In genomic region chr17:45274894-45275293, GRCm38 (mm10) we compare ENCODE assay signal across 14 mouse cellular contexts.
A peak's percentile ranks its signal among the peaks of the same experiment; 100 is the strongest.
DNase-seq lines count a peak whose midpoint lies in the region; ATAC-seq and TF ChIP-seq lines count a peak whose summit lies in the region.
"Had no signal": no experiment of that assay in that cellular context is flagged by ENCODE, and none has a peak within 500 bp of the region (broad histone marks: within the 10 kb centered on the region; RNA-seq: fewer than 3 reads in every experiment).

No protein-coding gene starts in this region.

- H3K4me2 ChIP-seq in intestine, postnatal 0 days (replicated peaks; ENCODE audit: low read depth) = no peak overlapping the region
- H3K4me2 ChIP-seq in intestine, embryonic 16.5 days (ENCODE audit: low read depth, low read length) = no peak overlapping the region
- no peak overlapping the region for H3K4me2 ChIP-seq in midbrain, embryonic 14.5 days (ENCODE audit: low read length)
- H3K4me2 ChIP-seq in midbrain, embryonic 15.5 days = no peak overlapping the region
- H3K4me2 ChIP-seq in stomach, postnatal 0 days (replicated peaks; ENCODE audit: low read depth) = no peak overlapping the region
- H3K4me2 ChIP-seq: heart, embryonic 13.5 days; limb, embryonic 15.5 days had no signal

- H3K27me3 ChIP-seq in intestine, postnatal 0 days (replicated peaks; ENCODE audit: control insufficient read depth, insufficient read depth, low read length) = no peaks in the 10 kb centered on the region
- no peaks in the 10 kb centered on the region for H3K27me3 ChIP-seq in intestine, embryonic 16.5 days (replicated peaks; ENCODE audit: control insufficient read depth, insufficient read depth, low read length)
- H3K27me3 ChIP-seq in midbrain, embryonic 14.5 days (ENCODE audit: control insufficient read depth, insufficient read depth, low read length) = no peaks in the 10 kb centered on the region
- H3K27me3 ChIP-seq in midbrain, embryonic 15.5 days (replicated peaks) = no peaks in the 10 kb centered on the region
- H3K27me3 ChIP-seq in stomach, postnatal 0 days (ENCODE audit: control insufficient read depth, insufficient read depth, low read length) = no peaks in the 10 kb centered on the region

- no peak overlapping the region for H3K27ac ChIP-seq in intestine, postnatal 0 days (ENCODE audit: low read depth, low read length)
- H3K27ac ChIP-seq in intestine, embryonic 16.5 days (ENCODE audit: low read length) = no peak overlapping the region
- no peak overlapping the region for H3K27ac ChIP-seq in midbrain, embryonic 14.5 days (replicated peaks; ENCODE audit: low read depth, low read length)
- no peak overlapping the region for H3K27ac ChIP-seq in midbrain, embryonic 15.5 days
- no peak overlapping the region for H3K27ac ChIP-seq in stomach, postnatal 0 days (replicated peaks)
- H3K27ac ChIP-seq: heart, embryonic 13.5 days; limb, embryonic 15.5 days; macrophage had no signal

- H3K36me3 ChIP-seq in intestine, postnatal 0 days (ENCODE audit: control insufficient read depth, insufficient read depth) = no peaks in the 10 kb centered on the region
- no peaks in the 10 kb centered on the region for H3K36me3 ChIP-seq in intestine, embryonic 16.5 days (ENCODE audit: control insufficient read depth, insufficient read depth, low read length)
- H3K36me3 ChIP-seq in midbrain, embryonic 14.5 days (ENCODE audit: control insufficient read depth, insufficient read depth, low read length) = no peaks in the 10 kb centered on the region
- no peaks in the 10 kb centered on the region for H3K36me3 ChIP-seq in midbrain, embryonic 15.5 days (replicated peaks)
- no peaks in the 10 kb centered on the region for H3K36me3 ChIP-seq in stomach, postnatal 0 days (ENCODE audit: control insufficient read depth, insufficient read depth, low read length)
- H3K36me3 ChIP-seq: heart, embryonic 13.5 days; limb, embryonic 15.5 days had no signal

- peak; percentile 12 for DNase-seq in midbrain, embryonic 14.5 days
- DNase-seq in adipocyte (ENCODE audit: low spot score) = peak; percentile 28
- DNase-seq in stomach, postnatal 0 days (ENCODE audit: low spot score) = no peak
- DNase-seq in ovary, postnatal 36 days (ENCODE audit: low spot score) = no peak
- DNase-seq: adrenal gland, adult 8-10 months; cerebellum, adult 11 months; kidney, adult 18-20 months; thymus, postnatal 25 days had no signal

- peak; percentile 69 for TF ChIP-seq CTCF in intestine, postnatal 0 days (IDR thresholded peaks at IDR 0.05; ENCODE audit: low read depth)
- TF ChIP-seq CTCF in stomach, postnatal 0 days (IDR thresholded peaks at IDR 0.05; ENCODE audit: low read depth) = peak; percentile 69

- no peaks in the 10 kb centered on the region for H3K9me3 ChIP-seq in intestine, postnatal 0 days (ENCODE audit: control insufficient read depth)
- no peaks in the 10 kb centered on the region for H3K9me3 ChIP-seq in intestine, embryonic 16.5 days (ENCODE audit: control insufficient read depth, low read length)
- peaks cover 5% of the 10 kb centered on the region for H3K9me3 ChIP-seq in midbrain, embryonic 14.5 days (ENCODE audit: control insufficient read depth, low read length)
- no peaks in the 10 kb centered on the region; the same call in 1 of the 2 replicates for H3K9me3 ChIP-seq in midbrain, embryonic 15.5 days
- no peaks in the 10 kb centered on the region for H3K9me3 ChIP-seq in stomach, postnatal 0 days (ENCODE audit: control insufficient read depth, low read length)

- ATAC-seq in intestine, postnatal 0 days = no peak
- ATAC-seq in intestine, embryonic 16.5 days = no peak
- ATAC-seq in midbrain, embryonic 14.5 days (ENCODE audit: low FRiP score, low TSS enrichment) = no peak
- ATAC-seq in midbrain, embryonic 15.5 days (replicated peaks) = no peak
- ATAC-seq in stomach, postnatal 0 days (ENCODE audit: low FRiP score, low TSS enrichment) = no peak

- no peak for TF ChIP-seq EP300 in stomach, postnatal 0 days (optimal IDR thresholded peaks at IDR 0.05)

- 74% methylated on average over 4 of the region's 4 CpGs for WGBS in intestine, postnatal 0 days
- WGBS in intestine, embryonic 16.5 days = 64% methylated on average over 4 of the region's 4 CpGs
- WGBS in midbrain, embryonic 14.5 days = 74% methylated on average over 4 of the region's 4 CpGs
- WGBS in midbrain, embryonic 15.5 days = 72% methylated on average over 4 of the region's 4 CpGs
- WGBS in stomach, postnatal 0 days = 54% methylated on average over 4 of the region's 4 CpGs

- H3K9ac ChIP-seq in intestine, postnatal 0 days (ENCODE audit: low read depth, low read length) = no peak overlapping the region
- no peak overlapping the region for H3K9ac ChIP-seq in intestine, embryonic 16.5 days (ENCODE audit: low read depth, low read length)
- no peak overlapping the region for H3K9ac ChIP-seq in midbrain, embryonic 14.5 days (replicated peaks; ENCODE audit: low read length)
- H3K9ac ChIP-seq in midbrain, embryonic 15.5 days = no peak overlapping the region
- no peak overlapping the region for H3K9ac ChIP-seq in stomach, postnatal 0 days (ENCODE audit: low read length)
- H3K9ac ChIP-seq: heart, embryonic 13.5 days; limb, embryonic 15.5 days had no signal

- H3K4me3 ChIP-seq in intestine, postnatal 0 days (ENCODE audit: low read depth, low read length) = no peak overlapping the region
- no peak overlapping the region for H3K4me3 ChIP-seq in intestine, embryonic 16.5 days (ENCODE audit: low read length)
- no peak overlapping the region for H3K4me3 ChIP-seq in midbrain, embryonic 14.5 days (replicated peaks; ENCODE audit: low read depth, low read length)
- H3K4me3 ChIP-seq in midbrain, embryonic 15.5 days = no peak overlapping the region
- no peak overlapping the region for H3K4me3 ChIP-seq in stomach, postnatal 0 days (ENCODE audit: low read depth, low read length)
- H3K4me3 ChIP-seq: heart, embryonic 13.5 days; limb, embryonic 15.5 days had no signal

- no peaks in the 10 kb centered on the region for H3K4me1 ChIP-seq in intestine, postnatal 0 days (replicated peaks; ENCODE audit: control insufficient read depth, insufficient read depth, low read length)
- H3K4me1 ChIP-seq in intestine, embryonic 16.5 days (ENCODE audit: control insufficient read depth, insufficient read depth, low read length) = no peaks in the 10 kb centered on the region
- no peaks in the 10 kb centered on the region; the same call in 1 of the 2 replicates for H3K4me1 ChIP-seq in midbrain, embryonic 14.5 days (ENCODE audit: control insufficient read depth, insufficient read depth, low read length)
- no peaks in the 10 kb centered on the region for H3K4me1 ChIP-seq in midbrain, embryonic 15.5 days
- no peaks in the 10 kb centered on the region for H3K4me1 ChIP-seq in stomach, postnatal 0 days (replicated peaks; ENCODE audit: control insufficient read depth, insufficient read depth)
- H3K4me1 ChIP-seq: heart, embryonic 13.5 days had no signal

Comparison
In these comparisons a context has a peak if more than half of its experiments do, and no peak if none do; other contexts are left out.
1. DNase-seq: peak in midbrain, embryonic 14.5 days (single experiment) and adipocyte (single experiment); none in stomach, postnatal 0 days (single experiment) and ovary, postnatal 36 days (single experiment).